Mouse (Mus musculus): ENCODE data around the gene Ak5.
"Not testable (repeated sequence)": the region's sequence is repeated elsewhere in the genome, so short reads cannot be mapped to it uniquely, and the experiment has no call there.

The Ak5 gene

GRCm38 (mm10) chr3:152474582-152475277 lies 193.4 kb downstream of the Ak5 start:
- peak; percentile 60 for DNase-seq

- no peak for DNase-seq
These were observed 195.5 kb downstream of the Ak5 start for GRCm38 (mm10) chr3:152472676-152473075.

- DNase-seq = no peak
These were observed 197.8 kb downstream of the Ak5 start for GRCm38 (mm10) chr3:152470347-152470746.

- DNase-seq = no peak
These were observed 198.5 kb downstream of the Ak5 start for GRCm38 (mm10) chr3:152469423-152470200.

- DNase-seq = no peak
These were observed 199.6 kb downstream of the Ak5 start for GRCm38 (mm10) chr3:152468569-152469041.

GRCm38 (mm10) chr3:152468032-152468431 lies 200.1 kb downstream of the Ak5 start:
- no peak for DNase-seq

GRCm38 (mm10) chr3:152467312-152467711 lies 200.8 kb downstream of the Ak5 start:
- no peak for DNase-seq

GRCm38 (mm10) chr3:152466849-152467248 lies 201.3 kb downstream of the Ak5 start:
- DNase-seq = no peak

GRCm38 (mm10) chr3:152465338-152465737 lies 202.8 kb downstream of the Ak5 start:
- no peak for DNase-seq

- no peak for DNase-seq
These were observed 203.7 kb downstream of the Ak5 start for GRCm38 (mm10) chr3:152464462-152464861.

- no peak for DNase-seq
These were observed 205.3 kb downstream of the Ak5 start for GRCm38 (mm10) chr3:152462900-152463299.

- DNase-seq = no peak
These were observed 206.1 kb downstream of the Ak5 start for GRCm38 (mm10) chr3:152462038-152462547.

- no peak for DNase-seq
These were observed 207.4 kb downstream of the Ak5 start for GRCm38 (mm10) chr3:152460802-152461201.

GRCm38 (mm10) chr3:152458875-152459274 lies 209.3 kb downstream of the Ak5 start:
- DNase-seq = not testable (repeated sequence)

- no peak for DNase-seq
These were observed 210.7 kb downstream of the Ak5 start for GRCm38 (mm10) chr3:152457308-152458035.

- no peak for DNase-seq
These were observed 215.0 kb downstream of the Ak5 start for GRCm38 (mm10) chr3:152453163-152453562.

- DNase-seq = no peak
These were observed 221.2 kb downstream of the Ak5 start for GRCm38 (mm10) chr3:152446966-152447365.

- DNase-seq = no peak
These were observed 224.0 kb downstream of the Ak5 start for GRCm38 (mm10) chr3:152444114-152444513.

GRCm38 (mm10) chr3:152442795-152443194 lies 225.4 kb downstream of the Ak5 start:
- no peak for DNase-seq

- no peak for DNase-seq
These were observed 230.1 kb downstream of the Ak5 start for GRCm38 (mm10) chr3:152438068-152438467.

GRCm38 (mm10) chr3:152435590-152435989 lies 232.6 kb downstream of the Ak5 start:
- no peak for DNase-seq

GRCm38 (mm10) chr3:152432677-152433076 lies 235.5 kb downstream of the Ak5 start:
- no peak for DNase-seq

- no peak for DNase-seq
These were observed 239.2 kb downstream of the Ak5 start for GRCm38 (mm10) chr3:152428925-152429324.
